Mouse (Mus musculus) embryonic fibroblast, embryonic 13.5 days (primary cell): ENCODE results near the gene C1qtnf6.

ENCODE experiments used
- CTCF ChIP-seq: IDR thresholded peaks from 2 replicates; pipeline ENCODE4 v1.5.1; 2011; ENCODE audit warnings: mild to moderate bottlenecking, control low read depth, low read length, moderate library complexity, borderline replicate concordance; ENCODE audit not compliant: insufficient read depth
- POLR2A ChIP-seq: IDR thresholded peaks from 2 replicates; pipeline ENCODE4 v1.6.1; 2011; ENCODE audit warnings: low read depth, mild to moderate bottlenecking, control low read depth, low read length, moderate library complexity

DNA sequence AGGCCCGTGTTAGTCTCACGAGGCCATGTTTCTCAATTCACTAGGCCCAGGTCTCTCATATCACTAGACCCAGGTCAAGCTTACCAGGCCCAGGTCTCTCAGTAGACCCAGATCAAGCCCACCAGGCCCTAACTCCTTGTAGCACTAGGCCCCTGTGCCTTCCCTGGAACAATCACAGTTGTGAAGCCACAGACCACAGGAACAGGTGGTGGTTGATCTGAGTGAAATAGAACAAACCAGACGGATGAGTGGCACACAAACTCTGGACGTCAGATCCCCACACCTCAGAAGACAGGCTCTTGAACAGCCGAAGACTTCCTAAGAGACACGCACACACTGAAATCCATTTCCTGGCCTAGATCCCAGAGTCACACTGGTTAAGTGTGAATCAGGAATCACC, 20.5 kb downstream of the C1qtnf6 start:
- TF ChIP-seq CTCF (no peak), POLR2A (no peak)
